Mouse (Mus musculus): Measurements from ENCODE around the gene Jph2. TPM values are rescaled to one million over a fixed set of nuclear protein-coding genes. Genes with fewer than 3 reads are reported as not detected.
A peak's percentile ranks its signal among the peaks of the same experiment; 100 is the strongest.

The Jph2 gene
- polyA plus RNA-seq, 1 experiment from 2014 or later = 6.9 TPM

DNA sequence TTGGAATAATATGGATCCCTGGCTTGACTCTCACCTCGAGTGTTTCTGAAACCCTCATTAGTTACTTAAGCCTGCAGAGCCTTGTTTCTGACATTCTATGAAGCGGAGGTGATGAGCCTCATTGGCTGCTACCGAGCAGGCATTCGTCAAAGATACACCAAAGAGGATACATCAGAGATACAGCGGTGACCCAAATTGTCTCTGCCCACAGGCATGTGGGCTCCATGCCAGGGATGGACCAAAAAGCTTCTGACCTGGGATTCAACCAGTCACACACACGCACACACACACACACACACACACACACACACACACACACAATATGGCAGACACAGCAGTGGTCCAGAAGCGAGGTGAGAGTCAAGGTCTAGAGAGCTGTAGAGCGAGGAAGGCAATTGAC is 16.5 kb downstream of the Jph2 start:
- Histone ChIP-seq H3K9me3 (no peaks in the 10 kb centered on the region), H3K36me3 (no peaks in the 10 kb centered on the region), H3K27me3 (peaks cover 5% of the 10 kb centered on the region), H3K4me3 (no peak overlapping the region), H3K9ac (no peak overlapping the region), H3K4me1 (no peaks in the 10 kb centered on the region), H3K4me2 (no peak overlapping the region), H3K27ac (no peak overlapping the region)
- WGBS = 75% methylated on average over 8 of the region's 8 CpGs
- ATAC-seq (ENCODE audit: borderline replicate concordance, extremely low read depth, low FRiP score, low TSS enrichment) = no peak

DNA sequence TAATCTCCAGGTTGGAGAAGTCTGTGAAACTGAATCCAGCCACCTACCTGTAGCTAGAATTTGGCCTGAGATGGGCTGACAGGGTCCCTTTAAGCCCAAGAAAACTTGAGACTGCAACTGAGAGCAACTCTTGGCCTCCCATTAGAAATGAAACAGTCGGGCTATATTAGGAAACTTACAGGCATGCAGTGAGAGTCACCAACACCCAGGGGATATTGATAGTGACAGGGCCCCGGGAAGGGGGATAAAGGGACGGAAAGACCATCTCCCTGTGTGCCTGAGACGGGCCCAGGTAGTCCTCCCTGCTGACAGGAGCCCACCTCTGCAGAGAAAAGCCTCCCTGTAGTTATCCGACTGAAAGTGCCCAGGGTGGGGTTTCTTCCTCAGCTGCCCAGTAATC is 18.4 kb downstream of the Jph2 start:
- peaks cover 23% of the 10 kb centered on the region for H3K27me3 ChIP-seq
- H3K9me3 ChIP-seq = no peaks in the 10 kb centered on the region
- H3K9ac ChIP-seq = no peak overlapping the region
- ATAC-seq (ENCODE audit: borderline replicate concordance, extremely low read depth, low FRiP score, low TSS enrichment) = no peak
- no peaks in the 10 kb centered on the region for H3K36me3 ChIP-seq
- WGBS = 75% methylated on average over 5 of the region's 5 CpGs
- no peak overlapping the region for H3K27ac ChIP-seq
- H3K4me3 ChIP-seq = no peak overlapping the region
- H3K4me2 ChIP-seq = no peak overlapping the region
- H3K4me1 ChIP-seq = no peaks in the 10 kb centered on the region

DNA sequence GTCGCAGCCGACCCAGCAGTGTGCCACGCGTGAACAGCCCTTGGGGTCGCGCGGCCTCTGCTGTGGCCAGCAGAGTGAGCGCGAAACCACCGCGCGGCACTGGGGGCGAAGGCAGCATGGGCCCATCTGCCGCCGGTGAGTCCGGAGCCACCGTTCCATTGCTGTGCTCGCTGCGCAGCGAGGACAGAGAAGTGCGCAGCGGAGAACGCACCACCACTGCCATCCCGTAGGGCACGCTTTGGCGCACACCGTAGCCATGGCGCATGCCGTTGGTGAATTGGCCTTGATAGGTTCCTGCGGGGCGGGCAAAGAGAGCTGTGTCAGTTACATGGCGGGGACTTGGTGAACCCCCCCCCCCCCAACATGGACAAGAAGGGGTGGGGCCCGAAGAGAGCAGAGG is 21.7 kb downstream of the Jph2 start:
- no peak overlapping the region for H3K4me2 ChIP-seq
- no peak overlapping the region for H3K9ac ChIP-seq
- no peak for ATAC-seq (ENCODE audit: borderline replicate concordance, extremely low read depth, low FRiP score, low TSS enrichment)
- no peaks in the 10 kb centered on the region for H3K4me1 ChIP-seq
- WGBS = 34% methylated on average over 33 of the region's 33 CpGs
- H3K27ac ChIP-seq = no peak overlapping the region
- H3K9me3 ChIP-seq = no peaks in the 10 kb centered on the region
- H3K27me3 ChIP-seq = peaks cover 23% of the 10 kb centered on the region
- H3K36me3 ChIP-seq = no peaks in the 10 kb centered on the region
- H3K4me3 ChIP-seq = no peak overlapping the region

DNA sequence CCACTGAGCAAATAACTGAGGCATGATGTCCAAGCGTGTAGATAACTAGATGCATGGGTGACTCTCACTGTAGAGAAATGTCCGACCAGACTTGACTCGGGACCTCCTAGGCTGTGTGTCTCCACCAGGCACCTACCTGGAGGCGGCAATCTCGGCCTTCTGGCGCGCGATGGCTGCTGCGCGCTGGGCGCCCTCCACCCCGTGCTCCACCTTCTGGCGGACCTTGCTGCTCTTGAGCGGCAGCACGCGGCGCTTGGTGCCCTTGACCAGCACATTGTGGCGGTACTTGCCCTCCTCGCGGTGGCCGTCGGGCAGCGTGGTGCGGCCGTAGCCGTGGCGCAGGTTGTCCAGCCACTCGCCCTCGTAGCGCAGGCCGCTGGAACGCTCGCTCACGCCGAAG is 22.3 kb downstream of the Jph2 start:
- no peak overlapping the region for H3K9ac ChIP-seq
- no peak overlapping the region for H3K27ac ChIP-seq
- ATAC-seq (ENCODE audit: borderline replicate concordance, extremely low read depth, low FRiP score, low TSS enrichment) = no peak
- H3K4me1 ChIP-seq = no peaks in the 10 kb centered on the region
- H3K4me3 ChIP-seq = no peak overlapping the region
- WGBS = 48% methylated on average over 35 of the region's 35 CpGs
- H3K4me2 ChIP-seq = no peak overlapping the region
- peaks cover 23% of the 10 kb centered on the region for H3K27me3 ChIP-seq
- no peaks in the 10 kb centered on the region for H3K9me3 ChIP-seq
- no peaks in the 10 kb centered on the region for H3K36me3 ChIP-seq

DNA sequence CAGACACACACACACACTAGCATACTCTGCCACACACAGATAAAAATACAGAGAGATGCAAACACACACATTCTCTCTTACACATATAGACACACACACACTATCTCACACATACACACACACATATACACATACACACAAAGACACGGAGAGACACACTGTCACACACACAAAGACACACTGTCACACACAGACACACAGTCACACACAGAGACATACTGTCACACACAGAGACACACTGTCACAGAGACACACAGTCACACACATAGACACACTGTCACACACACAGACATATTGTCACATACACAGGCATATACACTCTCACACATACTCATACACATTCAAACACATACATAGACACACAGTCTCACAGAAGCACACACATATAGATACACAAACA is 25.2 kb downstream of the Jph2 start:
- Histone ChIP-seq H3K27me3 (peaks cover 23% of the 10 kb centered on the region), H3K27ac (no peak overlapping the region), H3K9ac (no peak overlapping the region), H3K4me2 (no peak overlapping the region), H3K4me3 (no peak overlapping the region), H3K36me3 (no peaks in the 10 kb centered on the region), H3K4me1 (no peaks in the 10 kb centered on the region), H3K9me3 (no peaks in the 10 kb centered on the region)
- 91% methylated on average over 1 of the region's 1 CpGs for WGBS
- ATAC-seq (ENCODE audit: borderline replicate concordance, extremely low read depth, low FRiP score, low TSS enrichment) = no peak

DNA sequence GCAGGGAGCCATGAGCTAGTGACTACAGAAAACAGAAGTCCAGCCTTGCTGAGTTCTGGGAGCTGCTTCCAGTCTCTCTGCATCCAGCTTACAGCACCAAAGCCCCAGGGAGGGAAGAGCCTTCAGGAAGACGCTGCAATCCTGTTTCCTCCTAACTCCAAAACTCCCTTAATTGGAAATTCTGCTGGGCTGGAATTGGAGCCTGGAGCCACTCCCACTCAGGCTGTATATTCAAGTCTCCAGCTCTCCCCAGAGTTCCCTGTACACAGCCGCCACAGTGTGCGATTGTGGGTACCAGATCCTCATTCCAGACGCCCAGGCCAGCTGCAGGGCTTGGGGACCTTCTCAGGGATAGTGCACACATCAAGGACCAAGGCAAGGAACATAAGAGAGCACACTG is 27.6 kb downstream of the Jph2 start:
- peak; percentile 47; the same call in 1 of the 2 replicates for ATAC-seq (ENCODE audit: borderline replicate concordance, extremely low read depth, low FRiP score, low TSS enrichment)
- WGBS = 41% methylated on average over 4 of the region's 4 CpGs
- no peak overlapping the region for H3K4me3 ChIP-seq
- no peak overlapping the region for H3K4me2 ChIP-seq
- no peaks in the 10 kb centered on the region for H3K9me3 ChIP-seq
- peaks cover 7% of the 10 kb centered on the region for H3K27me3 ChIP-seq
- no peak overlapping the region for H3K9ac ChIP-seq
- no peaks in the 10 kb centered on the region for H3K36me3 ChIP-seq
- peak overlapping the region; percentile 65 for H3K27ac ChIP-seq
- H3K4me1 ChIP-seq = peaks cover 4% of the 10 kb centered on the region; the same call in 1 of the 2 replicates

DNA sequence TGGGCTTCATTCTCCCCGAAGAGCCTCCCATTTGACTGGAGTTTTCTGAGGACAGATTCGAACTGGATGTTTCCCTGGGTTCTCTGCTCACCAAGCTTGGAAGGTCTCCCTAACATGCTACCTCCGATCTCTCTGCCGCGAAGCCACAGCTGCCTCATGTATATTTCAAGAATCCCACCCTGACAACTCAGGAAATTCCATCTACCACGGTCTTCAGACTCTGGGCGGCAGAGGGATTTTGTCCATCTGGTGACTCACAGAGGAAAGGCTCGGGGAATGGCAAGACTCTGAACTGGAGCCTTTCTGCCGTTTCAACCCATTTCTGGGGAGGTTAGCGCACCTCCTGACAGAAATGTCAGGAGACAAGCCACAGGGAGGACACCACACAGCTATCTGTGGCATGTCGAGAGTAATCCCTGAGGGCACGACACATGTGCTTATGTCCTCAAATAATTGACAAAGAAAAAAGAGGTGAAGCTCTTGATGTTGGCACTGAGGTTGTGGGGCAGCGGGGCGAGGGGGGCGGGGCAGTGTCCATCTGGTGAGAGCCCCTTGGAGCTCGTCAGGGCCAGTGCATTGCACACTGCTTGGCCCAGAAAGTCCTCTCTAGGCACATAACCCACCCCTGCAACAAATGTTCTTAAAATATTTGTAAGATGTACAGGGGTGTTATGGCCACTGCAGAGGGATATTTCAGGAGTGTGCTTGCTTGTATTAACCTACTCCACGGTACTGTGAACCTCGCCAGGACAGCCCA is 32.8 kb downstream of the Jph2 start:
- Histone ChIP-seq H3K27me3 (no peaks in the 10 kb centered on the region), H3K27ac (peak overlapping the region; percentile 77), H3K4me3 (no peak overlapping the region), H3K9me3 (no peaks in the 10 kb centered on the region), H3K4me1 (peaks cover 22% of the 10 kb centered on the region), H3K9ac (no peak overlapping the region), H3K36me3 (no peaks in the 10 kb centered on the region), H3K4me2 (0 out of 2 replicates have a peak overlapping the region, but pooled peaks have one; percentile 10)
- WGBS = 38% methylated on average over 18 of the region's 18 CpGs
- peak; percentile 77 for ATAC-seq (ENCODE audit: borderline replicate concordance, extremely low read depth, low FRiP score, low TSS enrichment)

DNA sequence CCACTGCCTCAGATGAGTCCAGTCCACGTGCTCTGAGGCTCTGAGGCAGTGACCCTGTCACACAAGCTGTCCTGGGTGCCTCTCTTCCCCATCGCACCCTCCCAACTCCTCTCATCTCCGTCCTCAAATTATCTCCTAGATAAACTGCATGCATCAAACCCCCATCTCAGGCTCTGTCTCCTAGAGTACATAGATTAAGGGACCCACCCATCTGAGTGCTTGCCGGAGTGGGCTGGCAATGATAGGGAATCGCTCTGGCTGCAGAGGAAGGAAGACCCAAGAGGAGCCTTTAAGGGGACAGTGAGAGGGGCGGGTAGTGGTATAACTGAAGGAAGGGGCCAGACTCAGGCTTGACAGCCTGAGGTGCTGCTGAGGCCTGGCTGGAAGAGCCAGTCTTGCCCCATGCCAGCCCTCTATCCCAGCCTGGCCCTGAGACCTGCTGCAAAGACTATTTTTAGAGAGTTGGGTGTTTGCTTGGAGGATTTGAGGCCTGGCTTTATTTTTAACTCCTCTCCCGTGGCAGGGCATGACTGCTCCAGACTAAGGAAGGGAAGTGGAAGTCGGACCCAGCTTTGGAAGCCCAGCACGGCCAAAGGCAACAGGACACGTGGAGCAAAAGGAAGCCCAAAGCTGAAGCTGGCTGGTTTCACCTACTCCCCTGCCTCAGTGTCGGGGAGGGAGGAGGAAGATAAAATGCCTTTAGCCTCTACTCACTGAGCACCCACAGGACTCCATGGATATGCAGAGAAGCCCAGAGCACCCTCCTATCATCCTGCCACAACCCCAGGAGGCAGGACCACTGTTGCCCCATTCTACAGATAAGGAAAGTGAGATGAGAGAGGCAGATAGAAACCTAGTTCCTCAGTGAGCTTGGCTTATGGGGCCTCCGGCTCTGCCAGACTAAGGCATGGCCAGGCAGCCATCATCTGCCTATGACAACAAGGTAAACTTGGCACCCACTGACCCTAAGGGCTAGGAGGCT is 34.6 kb downstream of the Jph2 start:
- Histone ChIP-seq H3K4me3 (no peak overlapping the region), H3K27ac (peak overlapping the region; percentile 71), H3K4me2 (no peak overlapping the region), H3K4me1 (peaks cover 22% of the 10 kb centered on the region), H3K9ac (no peak overlapping the region; the same call in 1 of the 2 replicates), H3K36me3 (no peaks in the 10 kb centered on the region), H3K27me3 (no peaks in the 10 kb centered on the region), H3K9me3 (no peaks in the 10 kb centered on the region)
- ATAC-seq (ENCODE audit: borderline replicate concordance, extremely low read depth, low FRiP score, low TSS enrichment) = no peak
- 50% methylated on average over 12 of the region's 12 CpGs for WGBS

DNA sequence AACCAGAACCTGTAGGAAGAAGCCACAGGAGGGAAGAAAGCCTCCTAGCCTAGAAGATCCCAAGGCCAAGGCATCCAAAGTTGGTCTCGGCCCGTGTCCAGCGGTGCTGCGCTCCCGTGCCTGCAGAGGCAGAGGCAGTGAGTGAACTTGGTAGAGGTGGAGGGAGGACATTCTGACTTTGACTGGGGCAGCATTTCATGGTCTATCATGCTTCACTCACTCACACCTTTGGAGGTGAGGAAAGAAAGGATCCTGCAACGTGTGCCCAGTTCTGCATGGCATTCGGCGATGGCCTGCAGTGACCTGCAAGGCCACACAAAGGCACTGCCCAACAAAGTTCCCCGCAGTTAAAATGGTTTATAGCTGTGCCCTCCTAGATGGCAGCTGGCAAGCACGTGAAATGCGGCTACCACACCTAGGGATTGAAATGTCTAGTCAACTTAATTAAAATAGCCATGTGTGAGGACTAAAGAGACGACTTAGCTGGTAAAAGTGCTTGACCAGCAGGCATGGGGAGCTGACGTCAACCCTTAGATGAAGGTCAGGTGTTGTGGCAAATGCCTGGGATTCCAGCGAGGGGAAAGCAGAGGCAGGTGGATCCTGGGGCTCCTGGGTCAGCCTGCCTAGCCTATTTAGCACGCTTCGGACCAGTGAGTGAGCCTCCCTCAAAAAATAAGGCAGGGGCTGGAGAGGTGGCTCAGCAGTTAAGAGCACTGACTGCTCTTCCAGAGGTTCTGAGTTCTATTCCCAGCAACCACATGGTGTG is 36.8 kb downstream of the Jph2 start:
- H3K9ac ChIP-seq = no peak overlapping the region
- peaks cover 22% of the 10 kb centered on the region for H3K4me1 ChIP-seq

DNA sequence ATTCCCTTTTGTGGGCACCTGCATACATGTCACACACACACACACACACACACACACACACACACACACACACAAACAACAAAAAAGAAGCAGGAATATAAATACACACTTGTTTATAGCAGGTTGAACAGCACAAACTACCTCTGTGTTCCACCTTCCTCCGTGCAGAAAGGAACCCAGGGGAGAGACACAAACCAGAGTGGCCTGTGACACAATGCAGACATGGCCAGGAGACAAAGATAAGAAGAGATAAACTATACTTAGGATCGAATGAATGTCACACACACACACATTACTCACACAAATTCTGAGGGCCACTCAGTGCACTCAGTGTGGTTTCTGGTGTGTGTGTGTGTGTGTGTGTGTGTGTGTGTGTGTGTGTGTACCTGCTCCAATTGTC is 38.5 kb downstream of the Jph2 start:
- Histone ChIP-seq H3K9ac (no peak overlapping the region), H3K4me3 (no peak overlapping the region), H3K27me3 (no peaks in the 10 kb centered on the region), H3K27ac (no peak overlapping the region), H3K9me3 (no peaks in the 10 kb centered on the region), H3K36me3 (no peaks in the 10 kb centered on the region), H3K4me2 (no peak overlapping the region), H3K4me1 (peaks cover 10% of the 10 kb centered on the region)
- 14% methylated on average over 2 of the region's 2 CpGs for WGBS
- no peak for ATAC-seq (ENCODE audit: borderline replicate concordance, extremely low read depth, low FRiP score, low TSS enrichment)

More for the DNA sequence above, 36.8 kb downstream of the Jph2 start:
- H3K4me2 ChIP-seq = no peak overlapping the region
- no peak for ATAC-seq (ENCODE audit: borderline replicate concordance, extremely low read depth, low FRiP score, low TSS enrichment)
- H3K4me3 ChIP-seq = no peak overlapping the region
- H3K36me3 ChIP-seq = no peaks in the 10 kb centered on the region
- H3K9me3 ChIP-seq = no peaks in the 10 kb centered on the region
- H3K27me3 ChIP-seq = no peaks in the 10 kb centered on the region
- H3K27ac ChIP-seq = no peak overlapping the region
- WGBS = 73% methylated on average over 16 of the region's 16 CpGs

DNA sequence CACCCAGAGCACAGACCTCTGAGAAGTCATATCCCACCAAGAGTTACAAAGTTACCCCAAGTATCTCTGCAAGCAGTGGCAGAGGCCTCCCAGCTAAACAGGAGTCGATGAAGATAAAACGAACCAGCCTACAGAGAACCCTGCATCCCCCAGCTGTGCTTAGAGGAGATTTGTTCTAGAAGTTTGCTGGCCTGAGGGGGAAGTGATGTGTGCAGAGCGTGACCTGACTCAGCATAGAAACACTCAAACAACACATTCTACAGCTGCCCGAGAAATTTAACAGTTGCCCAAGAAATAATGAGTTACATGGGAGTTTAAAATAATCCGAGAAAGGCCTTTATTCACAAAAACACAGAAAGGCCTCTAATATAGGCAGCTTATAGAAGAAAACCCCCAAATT is 39.1 kb downstream of the Jph2 start:
- ATAC-seq (ENCODE audit: borderline replicate concordance, extremely low read depth, low FRiP score, low TSS enrichment) = no peak
- Histone ChIP-seq H3K4me1 (peaks cover 11% of the 10 kb centered on the region), H3K27ac (no peak overlapping the region)

More for the DNA sequence above, 39.1 kb downstream of the Jph2 start:
- no peaks in the 10 kb centered on the region for H3K36me3 ChIP-seq
- no peak overlapping the region for H3K4me2 ChIP-seq
- no peaks in the 10 kb centered on the region for H3K27me3 ChIP-seq
- no peak overlapping the region for H3K4me3 ChIP-seq
- 54% methylated on average over 5 of the region's 5 CpGs for WGBS
- no peak overlapping the region for H3K9ac ChIP-seq
- no peaks in the 10 kb centered on the region for H3K9me3 ChIP-seq

All from lung, embryonic 15.5 days (tissue).